Mouse (Mus musculus) MEL (cell line): ENCODE data around the gene Pip5k1b.

Experiments used
- BHLHE40 ChIP-seq: IDR thresholded peaks from 2 replicates; pipeline ENCODE4 v1.6.1; 2012; ENCODE audit warnings: low read depth, mild to moderate bottlenecking, inconsistent platforms, low read length, improper control_type of control experiment, borderline replicate concordance
- CTCF ChIP-seq, 3 experiments: IDR thresholded peaks in 2 of 3; conservative IDR thresholded peaks in 1 of 3; 2 replicates each; pipeline ENCODE4 v1.5.1; 2011 to 2012; ENCODE audit warnings: low read length in 3 of 3, low read depth in 2 of 3, mild to moderate bottlenecking in 2 of 3, improper control_type of control experiment in 1 of 3, inconsistent platforms in 1 of 3, mixed read lengths in 1 of 3, moderate library complexity in 1 of 3; ENCODE audit not compliant: control insufficient read depth in 1 of 3, insufficient read depth in 1 of 3, poor library complexity in 1 of 3, severe bottlenecking in 1 of 3
- ETS1 ChIP-seq: IDR thresholded peaks from 2 replicates; pipeline ENCODE4 v1.6.1; 2012; ENCODE audit warnings: low read depth, mild to moderate bottlenecking, inconsistent platforms, low read length, improper control_type of control experiment, moderate library complexity
- HCFC1 ChIP-seq: IDR thresholded peaks from 2 replicates; pipeline ENCODE4 v1.6.1; 2012; ENCODE audit warnings: low read depth, mild to moderate bottlenecking, inconsistent platforms, low read length, improper control_type of control experiment, moderate library complexity
- JUND ChIP-seq: IDR thresholded peaks from 2 replicates; pipeline ENCODE4 v1.6.1; 2011; ENCODE audit warnings: low read depth, mild to moderate bottlenecking, improper control_type of control experiment, low read length
- KAT2A ChIP-seq: conservative IDR thresholded peaks from 2 replicates; pipeline ENCODE4 v1.6.1; 2012; ENCODE audit warnings: low read depth, low read length, improper control_type of control experiment, inconsistent platforms
- MAFK ChIP-seq: IDR thresholded peaks from 2 replicates; pipeline ENCODE4 v1.6.1; 2011; ENCODE audit warnings: low read depth, mild to moderate bottlenecking, low read length, improper control_type of control experiment, borderline replicate concordance
- MAX ChIP-seq: IDR thresholded peaks from 2 replicates; pipeline ENCODE4 v1.6.1; 2011; ENCODE audit warnings: low read length, improper control_type of control experiment
- MYC ChIP-seq: IDR thresholded peaks from 2 replicates; pipeline ENCODE4 v1.6.1; 2011; ENCODE audit warnings: low read depth, mild to moderate bottlenecking, low read length, improper control_type of control experiment, moderate library complexity
- POLR2A ChIP-seq, 2 experiments: IDR thresholded peaks; 2 replicates each; pipeline ENCODE4 v1.6.1; 2011 to 2012; ENCODE audit warnings: low read length in 2 of 2, mild to moderate bottlenecking in 2 of 2, control low read depth in 1 of 2, improper control_type of control experiment in 1 of 2, low read depth in 1 of 2, moderate library complexity in 1 of 2; ENCODE audit not compliant: control insufficient read depth in 1 of 2, insufficient read depth in 1 of 2, poor library complexity in 1 of 2
- POLR2AphosphoS2 ChIP-seq: IDR thresholded peaks from 2 replicates; pipeline ENCODE4 v1.6.1; 2011; ENCODE audit warnings: low read length, improper control_type of control experiment
- SMC3 ChIP-seq: IDR thresholded peaks from 2 replicates; pipeline ENCODE4 v1.6.1; 2011; ENCODE audit warnings: low read depth, low read length, improper control_type of control experiment
- ZMIZ1 ChIP-seq: IDR thresholded peaks from 2 replicates; pipeline ENCODE4 v1.6.1; 2012; ENCODE audit warnings: low read depth, mild to moderate bottlenecking, inconsistent platforms, low read length, improper control_type of control experiment, moderate library complexity

GRCm38 (mm10) chr19:24538181-24538580 is 17.5 kb downstream of the Pip5k1b start:
- no peak for TF ChIP-seq MAFK
- no peak for TF ChIP-seq SMC3
- TF ChIP-seq ETS1, result no peak
- TF ChIP-seq POLR2AphosphoS2, result no peak
- TF ChIP-seq ZMIZ1, result no peak
- no peak for TF ChIP-seq CTCF (IDR thresholded peaks at IDR 0.05 in 2 of 3, conservative IDR thresholded peaks at IDR 0.05 in 1 of 3; ENCODE audit: control insufficient read depth in 1 of 3, insufficient read depth in 1 of 3, low read depth in 2 of 3, low read length in 3 of 3, poor library complexity in 1 of 3, severe bottlenecking in 1 of 3)
- TF ChIP-seq BHLHE40, result no peak
- no peak for TF ChIP-seq HCFC1
- no peak for TF ChIP-seq KAT2A
- no peak for TF ChIP-seq MAX
- no peak for TF ChIP-seq JUND
- TF ChIP-seq POLR2A (IDR thresholded peaks at IDR 0.05; ENCODE audit: control insufficient read depth in 1 of 2, insufficient read depth in 1 of 2, low read depth in 1 of 2, low read length in 2 of 2, poor library complexity in 1 of 2), result no peak
- TF ChIP-seq MYC, result no peak
